Mouse (Mus musculus): ENCODE results near the gene Gm45062.

The Gm45062 gene

GRCm38 (mm10) chr6:8364757-8365150 lies 105.5 kb downstream of the Gm45062 start:
- in situ Hi-C loops (cut with MboI, MseI) = no loop called here

DNA sequence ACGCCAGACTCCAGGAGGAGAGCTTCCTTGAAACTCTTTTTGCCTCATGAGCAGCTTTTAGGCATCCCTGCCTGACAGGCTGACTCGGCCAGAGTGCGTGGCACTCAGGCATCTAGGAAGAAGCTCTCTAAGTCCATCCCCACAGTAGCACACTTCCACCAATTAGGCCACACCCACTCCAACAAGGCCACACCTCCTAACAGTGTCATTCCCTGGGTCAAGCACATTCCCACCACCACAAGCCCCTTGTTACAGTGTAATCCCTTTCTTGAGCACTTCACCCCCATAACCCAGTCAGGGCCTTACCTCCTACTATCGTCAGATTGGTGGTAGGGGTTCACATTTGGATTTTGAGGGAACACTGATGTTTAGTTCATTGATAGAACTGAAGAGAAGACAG lies 108.4 kb downstream of the Gm45062 start:
- in situ Hi-C loops (cut with MboI, MseI) = no loop called here

DNA sequence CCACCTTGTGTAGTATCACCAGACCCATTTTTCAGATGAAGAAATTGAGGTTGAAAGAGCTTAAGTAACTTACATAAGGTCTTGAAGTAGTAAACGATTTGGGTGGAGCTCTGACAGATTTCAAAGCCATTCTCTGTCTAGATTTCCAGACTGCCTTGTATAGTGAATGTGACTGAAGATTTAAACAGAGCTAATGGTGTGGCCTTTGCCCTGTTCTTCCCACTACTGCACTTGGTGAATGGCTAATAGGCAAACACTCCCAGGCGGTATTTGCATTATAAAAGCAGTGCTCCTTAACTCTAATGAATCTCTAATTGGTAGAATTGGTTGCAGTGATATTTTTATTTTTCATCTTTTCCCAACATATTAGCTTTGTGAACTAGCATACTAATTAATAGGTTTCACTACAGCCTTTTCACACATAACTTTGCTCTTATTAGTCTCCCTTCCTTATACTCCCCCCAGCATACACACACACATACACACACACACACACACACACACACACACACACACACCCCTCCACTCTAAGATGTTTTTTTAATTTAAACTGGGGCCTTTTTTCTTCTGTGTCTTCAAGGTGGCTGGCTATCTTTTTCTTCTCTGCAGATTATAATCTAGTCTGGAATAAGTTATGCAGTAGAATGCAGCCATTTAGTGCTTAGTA lies 109.1 kb downstream of the Gm45062 start:
- in situ Hi-C loops (cut with MboI, MseI) = no loop called here

DNA sequence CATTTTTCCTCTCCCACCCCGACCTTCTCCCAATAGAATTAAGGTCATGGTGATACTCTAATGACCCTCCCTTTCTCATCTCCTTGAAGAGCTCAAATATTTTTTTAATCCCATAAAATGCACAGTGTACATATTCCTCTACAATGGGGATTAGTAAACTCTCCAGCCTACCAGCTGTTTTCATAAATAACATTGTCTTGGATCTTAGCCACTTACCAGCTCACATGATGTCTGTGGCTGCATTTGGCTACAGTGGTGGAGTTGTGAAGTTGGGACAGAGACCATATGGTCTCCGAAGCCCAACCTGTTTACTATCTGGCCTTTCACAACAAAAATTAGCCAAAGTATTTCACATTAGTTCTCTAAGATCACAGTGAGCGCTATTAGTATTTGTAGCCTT lies 111.4 kb downstream of the Gm45062 start:
- in situ Hi-C loops (cut with MboI, MseI) = no loop called here

- in situ Hi-C loops (cut with MboI, MseI) = no loop called here
Observed at GRCm38 (mm10) chr6:8373051-8373450, 113.8 kb downstream of the Gm45062 start.

- in situ Hi-C loops (cut with MboI, MseI) = no loop called here
Observed at GRCm38 (mm10) chr6:8373851-8374250, 114.6 kb downstream of the Gm45062 start.

DNA sequence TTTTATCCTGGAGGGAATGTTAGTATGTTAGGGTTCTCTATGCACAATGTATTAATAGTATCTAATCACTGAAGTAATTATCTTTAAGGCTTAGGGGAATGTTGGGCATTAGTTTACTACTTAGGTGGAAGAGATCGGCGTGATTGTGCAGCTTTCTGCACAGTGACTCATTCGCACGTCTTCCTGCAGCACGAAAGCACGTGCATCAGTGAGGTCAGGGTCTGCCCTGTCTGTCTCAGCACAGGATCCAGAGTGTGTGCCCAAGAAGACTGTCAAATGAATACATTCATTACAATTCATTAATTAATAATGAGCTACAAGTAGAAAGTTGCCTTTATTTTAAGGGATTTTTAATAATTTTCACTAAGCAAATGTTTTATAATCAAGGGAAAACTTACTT lies 115.0 kb downstream of the Gm45062 start:
- in situ Hi-C loops (cut with MboI, MseI) = no loop called here

DNA sequence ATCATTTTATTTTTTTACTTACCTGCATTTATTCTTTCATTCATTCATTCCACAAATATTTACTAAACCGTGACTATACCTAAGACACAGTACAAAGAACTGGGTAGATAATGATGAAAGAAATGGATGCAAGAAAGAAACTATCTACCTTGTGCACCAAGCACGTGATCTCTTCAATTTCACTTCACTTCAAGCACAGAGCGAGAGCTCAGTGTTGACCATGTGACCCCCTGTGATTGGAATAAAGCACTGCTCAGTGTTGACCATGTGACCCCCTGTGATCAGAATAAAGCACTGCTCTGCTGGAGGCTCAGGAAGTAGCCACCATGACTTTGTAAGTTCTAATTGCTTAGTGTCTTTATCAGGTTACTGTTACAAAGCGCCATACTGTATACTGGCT lies 115.5 kb downstream of the Gm45062 start:
- in situ Hi-C loops (cut with MboI, MseI) = no loop called here

DNA sequence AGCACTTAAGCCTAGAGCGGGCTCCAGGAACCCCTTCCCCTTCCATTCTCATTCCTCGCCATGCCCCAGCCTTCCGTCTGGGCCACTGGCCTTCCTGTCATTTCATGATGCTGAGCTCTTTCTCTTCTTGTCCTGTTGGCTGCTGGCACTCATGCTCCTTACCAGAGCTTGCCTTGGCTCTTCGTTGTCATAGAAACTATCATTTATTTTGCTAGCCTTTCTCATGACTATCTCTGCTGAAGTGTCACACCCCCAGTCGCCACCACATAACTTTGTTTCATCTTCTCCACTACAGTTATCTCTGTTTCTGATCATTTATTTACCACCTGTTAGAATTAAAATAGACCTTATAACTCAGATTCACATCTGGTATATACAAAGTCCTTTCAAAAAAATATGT lies 117.1 kb downstream of the Gm45062 start:
- in situ Hi-C loops (cut with MboI, MseI) = no loop called here

DNA sequence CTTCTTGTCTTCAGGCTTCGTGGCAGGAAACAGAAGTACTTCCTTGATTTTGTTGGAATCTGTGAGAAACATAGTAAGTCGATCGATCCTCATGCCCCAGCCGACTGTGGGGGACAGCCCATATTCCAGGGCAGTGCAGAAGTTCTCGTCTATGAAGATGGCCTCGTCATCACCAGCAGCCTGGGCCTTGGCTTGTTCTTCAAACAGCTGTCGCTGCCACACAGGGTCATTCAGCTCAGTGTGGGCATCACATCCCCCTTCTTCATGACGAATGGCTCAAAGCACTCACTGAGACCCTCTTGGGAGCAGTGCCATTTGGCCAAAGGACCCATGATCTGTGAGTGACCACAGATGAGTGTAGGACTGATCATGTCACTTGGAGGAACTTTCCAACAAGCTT lies 118.4 kb downstream of the Gm45062 start:
- in situ Hi-C loops (cut with MboI, MseI) = no loop called here

- in situ Hi-C loops (cut with MboI, MseI) = no loop called here
Observed at GRCm38 (mm10) chr6:8389307-8389706, 130.1 kb downstream of the Gm45062 start.

GRCm38 (mm10) chr6:8390296-8390695 lies 131.0 kb downstream of the Gm45062 start:
- in situ Hi-C loops (cut with MboI, MseI) = no loop called here

- in situ Hi-C loops (cut with MboI, MseI) = no loop called here
Observed at GRCm38 (mm10) chr6:8390935-8391334, 131.7 kb downstream of the Gm45062 start.

DNA sequence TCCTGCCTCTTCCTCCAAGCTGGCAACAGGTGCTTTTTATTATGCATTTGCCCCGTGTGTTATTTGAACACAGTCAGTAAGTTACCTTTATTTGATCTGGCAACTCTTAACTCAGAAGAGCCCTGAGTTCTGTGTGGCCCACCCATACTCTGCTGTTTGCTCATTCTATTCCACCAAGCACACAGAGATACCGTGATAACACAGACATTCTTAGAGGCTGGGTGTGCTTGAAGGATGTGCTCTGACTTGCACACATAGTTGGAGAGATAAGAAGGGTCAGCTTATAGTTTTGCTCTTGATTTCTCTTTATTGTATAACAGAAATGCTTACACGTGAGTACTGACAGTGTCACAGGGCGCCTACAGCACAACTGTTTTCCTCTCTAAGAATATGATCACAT lies 133.8 kb downstream of the Gm45062 start:
- in situ Hi-C loops (cut with MboI, MseI) = no loop called here

GRCm38 (mm10) chr6:8394044-8394443 lies 134.8 kb downstream of the Gm45062 start:
- in situ Hi-C loops (cut with MboI, MseI) = no loop called here

GRCm38 (mm10) chr6:8395061-8395460 lies 135.8 kb downstream of the Gm45062 start:
- in situ Hi-C loops (cut with MboI, MseI) = no loop called here

GRCm38 (mm10) chr6:8397252-8397651 lies 138.0 kb downstream of the Gm45062 start:
- in situ Hi-C loops (cut with MboI, MseI) = no loop called here

DNA sequence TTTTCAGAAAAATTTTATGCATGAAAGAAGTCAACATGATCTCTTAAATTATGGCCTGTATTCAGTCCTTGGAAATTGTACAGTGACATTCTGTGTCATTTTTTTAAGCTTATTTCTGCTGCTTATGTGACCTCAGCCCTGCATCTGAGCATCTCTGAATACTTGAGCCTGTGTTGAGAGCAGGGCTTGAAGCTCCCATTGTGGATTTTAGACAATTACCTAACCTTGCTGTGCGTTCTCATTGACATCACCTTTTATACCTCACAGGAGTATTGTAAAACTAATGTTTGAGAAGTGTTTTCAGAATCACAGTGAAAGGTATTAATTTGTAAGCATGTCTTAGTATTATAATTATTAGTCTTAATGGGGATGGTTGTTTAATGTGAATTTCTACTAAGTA lies 140.5 kb downstream of the Gm45062 start:
- in situ Hi-C loops (cut with MboI, MseI) = no loop called here

DNA sequence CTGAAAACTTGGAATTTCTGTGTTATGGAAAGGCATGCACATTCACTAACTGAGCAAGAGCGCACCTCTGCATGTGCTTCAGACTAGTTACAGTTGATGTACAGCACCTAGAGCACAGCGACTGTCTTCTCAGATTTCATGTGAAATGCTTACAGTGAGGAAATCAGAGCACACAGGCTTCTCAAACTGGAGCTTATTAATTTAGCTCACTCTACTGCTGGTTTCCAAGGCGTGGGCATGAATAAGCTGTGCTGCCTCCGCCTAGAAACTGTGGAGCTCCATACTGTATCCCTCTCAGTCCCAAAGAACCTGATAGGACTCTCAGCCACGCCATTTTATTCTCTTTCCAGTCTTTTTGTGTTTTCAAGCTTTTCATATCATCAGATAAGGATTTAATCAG lies 143.9 kb downstream of the Gm45062 start:
- in situ Hi-C loops (cut with MboI, MseI) = no loop called here

GRCm38 (mm10) chr6:8405844-8406243 lies 146.6 kb downstream of the Gm45062 start:
- in situ Hi-C loops (cut with MboI, MseI) = no loop called here

- in situ Hi-C loops (cut with MboI, MseI) = no loop called here
Observed at GRCm38 (mm10) chr6:8408332-8408731, 149.1 kb downstream of the Gm45062 start.

GRCm38 (mm10) chr6:8409865-8410264 lies 150.6 kb downstream of the Gm45062 start:
- in situ Hi-C loops (cut with MboI, MseI) = no loop called here

DNA sequence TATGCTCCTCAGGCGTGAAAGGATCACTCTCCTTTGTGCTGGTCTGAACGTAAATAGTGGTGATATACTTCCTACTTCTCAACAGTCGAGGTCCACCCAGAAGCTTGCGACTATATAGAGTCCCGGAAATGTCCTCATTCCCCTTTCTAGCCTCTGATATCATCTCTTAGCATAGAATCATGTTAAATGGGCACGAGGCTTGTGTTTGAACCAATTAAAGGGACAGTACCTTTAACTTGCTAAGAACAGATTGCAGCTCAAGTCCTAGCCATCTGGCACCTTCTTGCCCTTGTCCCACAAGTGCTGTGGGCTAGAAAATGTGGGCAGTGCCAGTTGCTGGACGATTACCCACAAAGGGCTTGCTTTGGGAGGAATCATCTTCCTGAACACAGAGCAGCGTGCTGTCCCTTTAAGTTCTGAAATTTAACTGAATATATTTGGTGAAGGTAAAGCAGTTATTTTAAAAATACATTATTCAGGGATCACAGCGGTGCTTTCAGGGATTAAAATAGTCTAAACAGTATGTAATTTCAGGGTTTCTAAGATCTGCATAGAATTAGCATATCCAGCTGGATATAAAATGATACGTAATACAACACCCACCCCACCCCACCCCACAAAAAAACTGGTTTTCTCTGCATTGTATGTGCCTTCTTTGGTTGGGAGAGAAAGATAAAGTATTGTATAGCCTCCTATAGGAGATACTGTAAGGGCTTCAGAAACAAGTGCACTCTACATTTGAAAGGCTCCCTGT lies 153.8 kb downstream of the Gm45062 start:
- in situ Hi-C loops (cut with MboI, MseI) = no loop called here
